Mouse (Mus musculus) megakaryocyte-erythroid progenitor cell, adult 5-6 weeks (primary cell): ENCODE results near the gene Msi2. TPM values are rescaled to one million over a fixed set of nuclear protein-coding genes. Genes with fewer than 3 reads are reported as not detected.
A peak's percentile ranks its signal among the peaks of the same experiment; 100 is the strongest.

ENCODE experiments used
- ATAC-seq: replicated peaks from 2 replicates; pipeline ENCODE4 v1.8.0; 2016; ENCODE audit warnings: mild to moderate bottlenecking, inconsistent platforms; ENCODE audit not compliant: severe bottlenecking, poor library complexity, low FRiP score, low TSS enrichment
- total RNA-seq, 2 experiments: library from RNA; stranded (forward) in 1 of 2; stranded (reverse) in 1 of 2; fragments of 200-1000, 215-1000 nt in 1 of 2; fragments of >200 nt in 1 of 2; fragmentation: Nextera tagmentation in 1 of 2; gene quantifications; 2 replicates each; pipeline ENCODE4 v1.2.3; 2014 to 2017

Gene Msi2
- total RNA-seq, 2 experiments from 2014 or later: 89.1 to 111 TPM

- ATAC-seq: no peak
Observed at GRCm38 (mm10) chr11:88328813-88329595, 389.3 kb downstream of the Msi2 start.

GRCm38 (mm10) chr11:88327016-88327415 lies 391.3 kb downstream of the Msi2 start:
- ATAC-seq: no peak

- ATAC-seq: no peak
Observed at GRCm38 (mm10) chr11:88318850-88319249, 399.5 kb downstream of the Msi2 start.

GRCm38 (mm10) chr11:88315393-88315792 lies 402.9 kb downstream of the Msi2 start:
- no peak for ATAC-seq

GRCm38 (mm10) chr11:88314471-88314870 lies 403.8 kb downstream of the Msi2 start:
- ATAC-seq: no peak; the same call in 1 of the 2 replicates

- ATAC-seq: 0 out of 2 replicates have a peak, but pooled peaks have one; percentile 19
Observed at GRCm38 (mm10) chr11:88313512-88313911, 404.8 kb downstream of the Msi2 start.

GRCm38 (mm10) chr11:88311606-88312005 lies 406.7 kb downstream of the Msi2 start:
- no peak for ATAC-seq

GRCm38 (mm10) chr11:88310773-88311172 lies 407.5 kb downstream of the Msi2 start:
- no peak for ATAC-seq

- no peak for ATAC-seq
Observed at GRCm38 (mm10) chr11:88309059-88309700, 409.1 kb downstream of the Msi2 start.

GRCm38 (mm10) chr11:88307616-88308543 lies 410.4 kb downstream of the Msi2 start:
- peak; percentile 56; the same call in 1 of the 2 replicates for ATAC-seq

- ATAC-seq: no peak
Observed at GRCm38 (mm10) chr11:88305759-88306158, 412.6 kb downstream of the Msi2 start.

GRCm38 (mm10) chr11:88301619-88302018 lies 416.7 kb downstream of the Msi2 start:
- no peak for ATAC-seq

GRCm38 (mm10) chr11:88299345-88299744 lies 419.0 kb downstream of the Msi2 start:
- ATAC-seq: no peak

- ATAC-seq: no peak
Observed at GRCm38 (mm10) chr11:88297526-88297925, 420.8 kb downstream of the Msi2 start.

GRCm38 (mm10) chr11:88295298-88295697 lies 423.0 kb downstream of the Msi2 start:
- no peak for ATAC-seq

GRCm38 (mm10) chr11:88294394-88294710 lies 424.0 kb downstream of the Msi2 start:
- ATAC-seq: no peak

GRCm38 (mm10) chr11:88293631-88294393 lies 424.5 kb downstream of the Msi2 start, which contains the start of gene Ccdc182:
Ccdc182 (plus strand) TSS chr11:88294058.
- ATAC-seq: no peak

- no peak for ATAC-seq
Observed at GRCm38 (mm10) chr11:88291688-88292087, 426.6 kb downstream of the Msi2 start.

- no peak for ATAC-seq
Observed at GRCm38 (mm10) chr11:88291245-88291644, 427.1 kb downstream of the Msi2 start.
